Mouse (Mus musculus): ENCODE data around the gene Wdr91. TPM values are rescaled to one million over a fixed set of nuclear protein-coding genes. Genes with fewer than 3 reads are reported as not detected.

The Wdr91 gene
- total RNA-seq, 2 experiments from 2014 or later = 13.9 to 14.9 TPM

- DNase-seq = no peak
Observed at GRCm38 (mm10) chr6:34919146-34919545, 8.5 kb upstream of the Wdr91 start.

- no peak for DNase-seq
Observed at GRCm38 (mm10) chr6:34914462-34914861, 3.8 kb upstream of the Wdr91 start.

DNA sequence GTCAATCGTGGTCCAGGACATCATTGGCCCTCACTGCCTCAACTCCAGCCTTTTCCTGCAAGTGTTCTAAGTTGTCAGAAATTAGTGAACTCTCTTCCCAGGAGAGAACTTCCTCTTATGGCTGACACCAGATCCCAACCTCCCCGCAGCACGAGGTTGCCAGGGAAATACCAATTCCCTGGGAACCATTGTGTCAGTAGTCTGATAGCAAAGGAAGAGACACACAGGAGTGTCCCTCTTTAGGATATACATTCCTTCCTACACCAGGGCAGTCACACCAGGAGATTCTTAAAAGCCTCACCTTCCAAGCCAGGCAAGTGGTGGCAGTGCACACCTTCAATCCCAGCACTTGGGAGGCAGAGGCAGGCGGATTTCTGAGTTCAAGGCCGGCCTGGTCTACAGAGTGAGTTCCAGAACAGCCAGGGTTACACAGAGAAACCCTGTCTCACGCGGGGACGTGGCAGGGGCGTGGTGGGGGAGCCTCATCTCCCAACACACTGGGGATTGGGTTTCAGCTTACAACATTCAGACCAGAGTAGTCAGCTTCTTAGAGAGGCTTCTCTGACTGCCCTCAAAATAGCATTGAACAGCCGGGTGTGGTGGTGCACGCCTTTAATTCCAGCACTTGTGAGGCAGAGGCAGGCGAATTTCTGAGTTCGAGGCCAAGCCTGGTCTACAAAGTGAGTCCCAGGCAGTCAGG is 2.8 kb upstream of the Wdr91 start:
- DNase-seq = no peak

DNA sequence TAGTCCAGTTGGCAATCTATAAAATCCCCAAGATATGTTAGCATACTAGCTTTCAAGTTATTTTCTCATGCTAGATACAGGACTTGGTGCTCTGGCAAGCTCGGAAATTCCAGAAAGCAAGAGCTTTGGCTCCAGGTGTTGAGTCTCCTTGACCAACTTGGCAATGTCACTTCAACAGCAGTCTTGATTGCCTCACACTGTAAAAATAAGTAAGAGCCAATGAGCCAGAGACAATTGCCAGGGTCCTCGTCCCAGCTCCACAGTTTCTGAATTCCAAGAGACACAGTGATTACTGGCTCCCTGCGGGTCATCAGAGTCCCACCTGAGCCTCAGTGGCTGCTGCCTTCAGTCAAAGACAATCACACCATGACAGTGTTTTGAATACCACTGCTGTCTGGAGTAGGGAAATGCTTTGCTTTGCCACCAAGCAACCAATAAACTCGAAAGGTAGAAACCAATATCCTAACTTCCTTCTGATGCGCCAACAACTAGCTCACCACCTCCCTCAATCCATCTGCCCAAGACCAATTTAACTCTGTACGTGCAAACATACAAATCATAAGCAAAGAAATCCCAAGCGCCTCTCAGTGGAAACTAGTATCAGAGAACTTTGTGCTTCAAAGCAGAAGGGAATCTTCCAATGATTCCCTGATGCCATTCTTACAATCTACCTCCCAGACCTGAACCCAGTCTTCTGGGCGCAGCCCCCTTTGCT is 888 bp downstream of the Wdr91 start:
- DNase-seq = no peak

DNA sequence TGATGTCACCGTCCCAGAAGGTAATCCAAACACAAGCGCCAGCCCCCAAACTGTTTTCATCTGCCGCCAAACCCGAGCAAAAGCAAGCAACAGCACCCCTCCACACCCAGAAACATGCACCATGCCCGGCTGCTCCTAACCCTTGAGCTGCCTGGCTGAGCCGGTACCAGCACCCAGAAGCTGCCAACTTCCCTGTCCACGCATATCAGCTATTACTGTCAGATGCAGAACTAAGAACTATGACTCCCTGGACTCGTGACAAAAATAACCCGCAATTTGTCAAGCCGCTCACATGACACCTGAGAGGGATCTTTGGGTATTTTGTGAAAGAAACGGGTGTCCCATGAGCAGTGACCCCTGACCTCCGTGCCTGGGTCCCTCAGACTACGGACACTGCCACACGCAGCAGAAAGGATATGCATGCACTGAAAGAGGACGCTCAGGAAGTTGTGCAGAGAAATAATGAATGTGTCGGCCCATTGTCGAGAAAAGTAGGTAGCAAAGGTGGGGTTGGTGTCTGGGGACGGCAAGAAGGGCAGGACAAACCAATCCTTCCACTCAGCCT is 2.9 kb downstream of the Wdr91 start:
- DNase-seq = no peak

- no peak for DNase-seq
Observed at GRCm38 (mm10) chr6:34907121-34907614, 3.5 kb downstream of the Wdr91 start.

GRCm38 (mm10) chr6:34906661-34907060 is 4.0 kb downstream of the Wdr91 start:
- DNase-seq = peak in 1 of 2 experiments; percentile 31

DNA sequence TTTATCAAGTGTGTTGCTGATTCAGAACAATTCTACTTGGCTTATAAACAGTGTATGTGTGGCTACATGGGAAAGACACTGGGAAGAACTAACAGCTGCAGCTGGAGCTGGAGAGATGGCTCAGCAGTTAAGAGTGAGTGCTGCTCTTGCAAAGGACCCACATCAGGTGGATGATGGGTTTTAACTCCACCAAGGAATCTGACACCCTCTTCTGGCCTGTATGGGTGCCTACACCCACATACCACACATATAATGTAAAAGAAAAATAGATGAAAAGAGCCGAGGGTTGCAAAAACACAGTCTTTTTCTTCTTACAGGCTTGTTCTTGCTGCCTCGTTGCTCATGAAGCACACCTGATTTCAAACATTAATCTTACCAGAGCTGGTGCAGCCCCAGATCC is 4.6 kb downstream of the Wdr91 start:
- no peak for DNase-seq

GRCm38 (mm10) chr6:34904361-34904760 is 6.3 kb downstream of the Wdr91 start:
- no peak for DNase-seq

GRCm38 (mm10) chr6:34903851-34904250 is 6.8 kb downstream of the Wdr91 start:
- DNase-seq = no peak

DNA sequence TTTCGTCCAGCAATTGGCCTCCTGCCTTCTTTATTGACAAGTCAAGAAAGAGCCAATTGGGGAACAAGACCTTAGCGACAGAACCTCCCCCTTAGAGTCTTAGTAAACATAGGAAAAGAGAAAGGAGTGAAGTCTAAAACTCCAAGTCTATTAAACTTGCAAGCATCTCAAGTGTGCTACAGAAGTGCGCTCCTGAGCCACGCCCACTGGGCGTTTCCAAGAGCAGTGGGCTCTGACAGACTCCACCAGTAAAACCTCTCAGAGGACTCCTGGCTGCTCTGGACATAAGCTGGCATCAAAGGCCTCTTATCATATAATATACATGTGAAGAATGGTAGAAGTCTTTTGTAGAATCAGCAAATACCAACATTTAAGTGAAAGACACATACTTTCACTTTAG is 7.2 kb downstream of the Wdr91 start:
- no peak for DNase-seq

DNA sequence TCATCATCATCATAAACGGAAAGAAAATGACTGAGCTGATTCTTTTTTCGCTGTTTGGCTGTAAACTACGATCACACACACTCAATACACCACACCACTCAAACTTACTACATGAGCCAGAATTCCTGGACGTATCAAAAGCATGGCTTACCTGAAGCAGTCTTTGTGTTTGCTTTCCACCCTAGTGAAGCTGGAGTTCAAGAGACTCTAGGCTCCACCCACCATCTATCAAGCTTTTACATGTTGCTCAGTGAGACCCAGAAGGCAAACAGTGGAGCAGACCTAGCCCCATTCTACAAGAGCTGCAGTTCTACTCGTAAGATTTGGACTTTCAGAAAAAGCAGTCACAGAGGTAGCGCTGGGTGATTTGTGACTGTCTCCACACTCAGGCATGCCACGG is 8.1 kb downstream of the Wdr91 start:
- DNase-seq = no peak

- DNase-seq = peak in 1 of 2 experiments; percentile 31
Observed at GRCm38 (mm10) chr6:34901911-34902444, 8.7 kb downstream of the Wdr91 start.

DNA sequence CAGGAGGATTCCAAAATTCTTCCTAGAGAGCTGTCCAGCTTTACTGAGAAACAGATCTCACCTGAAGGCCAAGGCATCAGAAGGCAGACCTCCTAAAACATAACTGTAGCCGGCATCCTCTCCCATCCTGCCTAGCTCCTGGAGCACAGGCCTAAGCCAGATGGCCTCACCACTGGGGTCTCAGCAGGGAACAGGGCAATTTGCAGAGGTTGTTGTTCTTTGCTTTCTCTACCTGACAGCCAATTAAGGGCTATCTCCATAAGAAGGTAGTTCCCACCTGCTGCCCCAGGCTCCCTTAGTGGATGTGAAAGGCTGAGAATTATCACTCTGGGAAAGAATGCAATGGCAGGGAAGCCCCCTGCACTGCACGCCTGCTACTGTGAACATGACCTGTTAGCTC is 9.7 kb downstream of the Wdr91 start:
- DNase-seq = no peak

DNA sequence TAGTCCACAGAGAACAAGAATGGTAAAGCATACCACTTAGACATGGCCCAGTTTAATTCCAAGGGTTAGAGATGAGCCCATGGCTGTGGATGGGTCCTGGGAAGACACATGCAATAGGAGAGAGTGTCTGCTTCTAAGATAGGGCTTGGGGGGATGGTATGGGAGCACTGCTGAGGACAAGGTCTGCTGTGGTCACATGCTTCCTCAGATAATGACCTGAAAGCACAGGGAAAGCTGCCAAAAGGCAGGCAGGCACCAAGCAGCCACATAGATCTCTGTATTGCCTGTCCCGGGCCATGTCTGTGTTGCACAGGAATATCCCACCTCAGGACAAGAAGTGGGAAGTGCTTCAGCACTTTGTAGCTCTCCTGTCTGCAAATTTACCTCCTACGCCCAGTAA is 11.5 kb downstream of the Wdr91 start:
- peak; percentile 48 to 62 for DNase-seq

DNA sequence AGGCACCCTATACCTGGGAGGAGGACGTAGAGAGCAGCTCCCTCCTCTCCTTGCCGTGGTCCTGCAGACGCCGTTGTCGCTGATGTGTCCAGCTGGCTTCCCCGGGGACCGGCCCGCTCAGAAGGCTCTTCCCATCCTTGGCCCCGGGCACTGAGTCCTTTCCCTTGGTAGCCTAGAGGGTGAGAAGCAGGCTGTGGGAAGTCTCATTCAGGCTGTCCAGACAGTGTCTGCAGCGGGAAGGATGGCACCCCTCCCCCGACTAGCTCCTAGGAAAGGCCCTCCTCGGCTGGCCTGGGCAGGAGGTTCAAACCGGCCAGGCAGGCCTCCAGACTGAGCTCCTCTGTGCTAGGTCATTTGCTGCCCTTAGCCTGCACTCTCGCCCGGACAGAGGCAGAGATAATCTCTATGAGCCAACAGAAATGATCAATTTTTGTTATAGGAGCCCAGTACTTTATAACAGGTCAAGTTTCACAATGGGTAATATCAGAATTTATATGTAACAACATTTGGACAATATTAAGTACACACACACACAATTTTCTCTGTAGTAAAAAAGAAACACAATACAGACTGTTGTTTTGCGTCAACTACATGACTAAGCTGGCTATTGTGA is 14.4 kb downstream of the Wdr91 start:
- no peak for DNase-seq

GRCm38 (mm10) chr6:34895569-34895968 is 15.1 kb downstream of the Wdr91 start:
- DNase-seq = no peak

- DNase-seq = no peak
Observed at GRCm38 (mm10) chr6:34889185-34889584, 21.5 kb downstream of the Wdr91 start.

- no peak for DNase-seq
Observed at GRCm38 (mm10) chr6:34887131-34887850, 23.4 kb downstream of the Wdr91 start.

DNA sequence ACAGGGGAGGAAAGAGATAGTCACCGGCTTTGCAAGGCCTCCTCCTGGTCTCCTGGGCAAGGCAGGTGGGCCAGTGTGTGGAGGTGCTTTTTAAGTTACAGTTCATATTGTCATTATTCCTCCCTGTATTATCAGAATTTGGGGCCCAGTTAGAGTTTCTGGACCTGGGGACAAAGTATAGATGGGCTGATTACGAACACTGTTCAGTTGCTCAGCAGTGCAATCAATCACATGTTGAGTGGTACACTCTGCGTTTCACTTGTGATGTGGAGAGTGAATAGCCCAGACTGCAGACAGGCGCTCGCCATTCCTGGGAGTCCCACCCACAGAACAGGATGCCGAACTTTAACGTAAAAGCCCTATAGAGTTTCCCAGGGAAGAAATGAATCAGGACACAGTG is 26.0 kb downstream of the Wdr91 start:
- DNase-seq = no peak

DNA sequence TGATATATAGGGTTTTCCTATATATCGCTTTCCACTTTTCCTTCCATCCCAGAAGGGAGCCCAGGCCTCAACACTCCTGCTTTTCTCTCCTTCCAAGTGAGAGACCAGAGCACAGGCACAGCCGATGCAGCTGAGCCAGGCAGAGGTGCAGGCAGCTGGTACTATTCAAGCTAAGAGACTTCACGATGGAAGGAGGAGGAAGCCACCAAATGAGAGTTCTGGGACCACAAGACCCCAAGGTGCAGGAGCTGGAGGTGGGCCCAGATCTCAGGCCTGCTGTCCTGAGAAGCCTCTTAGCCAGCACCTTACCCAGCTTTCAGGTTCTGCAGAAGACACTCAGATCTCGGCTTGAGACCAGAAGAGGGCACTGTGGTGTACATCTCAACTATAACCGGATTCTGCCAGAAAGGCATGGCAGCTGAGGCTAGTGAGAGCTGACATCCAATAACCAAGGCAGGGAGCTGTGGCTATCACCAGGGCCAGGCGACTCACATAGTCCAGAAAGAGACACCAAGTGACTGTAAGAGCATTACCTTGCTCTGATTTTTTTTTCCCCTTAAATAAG is 30.7 kb downstream of the Wdr91 start:
- DNase-seq = peak; percentile 59 to 61

Data from adrenal gland, postnatal 36 days (tissue).